Mouse (Mus musculus): ENCODE measurements around the gene H2-Q2. TPM values are rescaled to one million over a fixed set of nuclear protein-coding genes. Genes with fewer than 3 reads are reported as not detected.

The H2-Q2 gene
- polyA plus RNA-seq, 1 experiment from 2014 or later: 16.3 TPM

Other genes starting within 250 kb of the H2-Q2 start
- not detected in 2 replicates for gene Ly6g5c, start 234.0 kb upstream of the H2-Q2 start, polyA plus RNA-seq (2015; fragmentation: Nextera tagmentation; extraction: Ambion mirVana)
- gene Ly6g5b, start 226.8 kb upstream of the H2-Q2 start, polyA plus RNA-seq (2015; fragmentation: Nextera tagmentation; extraction: Ambion mirVana): 0.53 and 0.89 TPM in 2 replicates
- 18.1 and 19.4 TPM in 2 replicates for gene Gpank1, start 220.8 kb upstream of the H2-Q2 start, polyA plus RNA-seq (2015; fragmentation: Nextera tagmentation; extraction: Ambion mirVana)
- gene Csnk2b, start 220.2 kb upstream of the H2-Q2 start, polyA plus RNA-seq (2015; fragmentation: Nextera tagmentation; extraction: Ambion mirVana): 245 and 269 TPM in 2 replicates
- gene D17H6S53E, start 215.9 kb upstream of the H2-Q2 start, polyA plus RNA-seq (2015; fragmentation: Nextera tagmentation; extraction: Ambion mirVana): 11.7 and 14.2 TPM in 2 replicates
- gene Apom, start 210.2 kb upstream of the H2-Q2 start, polyA plus RNA-seq (2015; fragmentation: Nextera tagmentation; extraction: Ambion mirVana): 24.9 and 34.0 TPM in 2 replicates
- gene Bag6, start 207.1 kb upstream of the H2-Q2 start, polyA plus RNA-seq (2015; fragmentation: Nextera tagmentation; extraction: Ambion mirVana): 41.2 and 48.4 TPM in 2 replicates
- 111 and 125 TPM in 2 replicates for gene Prrc2a, start 177.3 kb upstream of the H2-Q2 start, polyA plus RNA-seq (2015; fragmentation: Nextera tagmentation; extraction: Ambion mirVana)
- gene Aif1, start 166.2 kb upstream of the H2-Q2 start, polyA plus RNA-seq (2015; fragmentation: Nextera tagmentation; extraction: Ambion mirVana): 19.9 and 20.2 TPM in 2 replicates
- 28.1 and 29.9 TPM in 2 replicates for gene Lst1, start 153.8 kb upstream of the H2-Q2 start, polyA plus RNA-seq (2015; fragmentation: Nextera tagmentation; extraction: Ambion mirVana)
- gene Ltb, start 147.8 kb upstream of the H2-Q2 start, polyA plus RNA-seq (2015; fragmentation: Nextera tagmentation; extraction: Ambion mirVana): 2.0 TPM in 2 replicates
- gene Tnf, start 140.2 kb upstream of the H2-Q2 start, polyA plus RNA-seq (2015; fragmentation: Nextera tagmentation; extraction: Ambion mirVana): 0.32 TPM in 1 of 2 replicates, not detected in the other
- 0.44 and 0.46 TPM in 2 replicates for gene Lta, start 136.9 kb upstream of the H2-Q2 start, polyA plus RNA-seq (2015; fragmentation: Nextera tagmentation; extraction: Ambion mirVana)
- 0.27 TPM in 1 of 2 replicates, not detected in the other for gene Gm16181, start 121.4 kb upstream of the H2-Q2 start, polyA plus RNA-seq (2015; fragmentation: Nextera tagmentation; extraction: Ambion mirVana)
- gene Atp6v1g2, start 108.6 kb upstream of the H2-Q2 start, polyA plus RNA-seq (2015; fragmentation: Nextera tagmentation; extraction: Ambion mirVana): 6.0 and 6.8 TPM in 2 replicates
- 6.4 and 8.8 TPM in 2 replicates for gene Nfkbil1, start 106.5 kb upstream of the H2-Q2 start, polyA plus RNA-seq (2015; fragmentation: Nextera tagmentation; extraction: Ambion mirVana)
- 340 and 353 TPM in 2 replicates for gene Ddx39b, start 100.5 kb upstream of the H2-Q2 start, polyA plus RNA-seq (2015; fragmentation: Nextera tagmentation; extraction: Ambion mirVana)
- gene H2-D1, start 79.5 kb upstream of the H2-Q2 start, polyA plus RNA-seq (2015; fragmentation: Nextera tagmentation; extraction: Ambion mirVana): 169 and 219 TPM in 2 replicates
- 0.74 and 0.75 TPM in 2 replicates for gene H2-Q1, start 21.8 kb upstream of the H2-Q2 start, polyA plus RNA-seq (2015; fragmentation: Nextera tagmentation; extraction: Ambion mirVana)
- gene H2-Q4, start 37.4 kb downstream of the H2-Q2 start, polyA plus RNA-seq (2015; fragmentation: Nextera tagmentation; extraction: Ambion mirVana): 2.2 and 2.6 TPM in 2 replicates
- 0.86 and 1.1 TPM in 2 replicates for gene H2-Q6, start 82.6 kb downstream of the H2-Q2 start, polyA plus RNA-seq (2015; fragmentation: Nextera tagmentation; extraction: Ambion mirVana)
- gene H2-Q7, start 96.9 kb downstream of the H2-Q2 start, polyA plus RNA-seq (2015; fragmentation: Nextera tagmentation; extraction: Ambion mirVana): 3.6 and 4.2 TPM in 2 replicates
- gene H2-Q10, start 127.8 kb downstream of the H2-Q2 start, polyA plus RNA-seq (2015; fragmentation: Nextera tagmentation; extraction: Ambion mirVana): 17.9 and 22.4 TPM in 2 replicates
- not detected in 2 replicates for gene Pou5f1, start 163.8 kb downstream of the H2-Q2 start, polyA plus RNA-seq (2015; fragmentation: Nextera tagmentation; extraction: Ambion mirVana)
- 79.6 and 83.1 TPM in 2 replicates for gene Tcf19, start 174.6 kb downstream of the H2-Q2 start, polyA plus RNA-seq (2015; fragmentation: Nextera tagmentation; extraction: Ambion mirVana)
- 17.5 and 19.4 TPM in 2 replicates for gene Cchcr1, start 174.9 kb downstream of the H2-Q2 start, polyA plus RNA-seq (2015; fragmentation: Nextera tagmentation; extraction: Ambion mirVana)
- gene Psors1c2, start 191.0 kb downstream of the H2-Q2 start, polyA plus RNA-seq (2015; fragmentation: Nextera tagmentation; extraction: Ambion mirVana): 1.3 and 2.0 TPM in 2 replicates
- 7.7 and 24.9 TPM in 2 replicates for gene Cdsn, start 209.9 kb downstream of the H2-Q2 start, polyA plus RNA-seq (2015; fragmentation: Nextera tagmentation; extraction: Ambion mirVana)
- 115 and 211 TPM in 2 replicates for gene 2300002M23Rik, start 225.2 kb downstream of the H2-Q2 start, polyA plus RNA-seq (2015; fragmentation: Nextera tagmentation; extraction: Ambion mirVana)